Mouse (Mus musculus): Measurements from ENCODE around the gene Cyp2c68.

- TF ChIP-seq CTCF (IDR thresholded peaks at IDR 0.05; ENCODE audit: low read depth, low read length) (no peak), POLR2A (IDR thresholded peaks at IDR 0.05; ENCODE audit: extremely low read depth, insufficient read depth, low read length) (no peak)
Measured at GRCm38 (mm10) chr19:39648938-39649337, 91.9 kb downstream of the Cyp2c68 start, which contains the start of gene Cyp2c67.

Data from liver, adult 2 months (tissue).